Mouse (Mus musculus) olfactory bulb, adult 2 months (tissue): ENCODE results near the gene Iqca.

Experiments used
- CTCF ChIP-seq: fragments of 200-500 bp; IDR thresholded peaks from 2 replicates; pipeline ENCODE4 v1.5.1; 2012; ENCODE audit warnings: low read depth, mild to moderate bottlenecking, low read length, moderate library complexity; ENCODE audit not compliant: insufficient read depth
- POLR2A ChIP-seq: fragments of 200-500 bp; IDR thresholded peaks from 2 replicates; pipeline ENCODE4 v1.6.1; 2012; ENCODE audit warnings: mild to moderate bottlenecking, low read depth, low read length, moderate library complexity; ENCODE audit not compliant: insufficient read depth

GRCm38 (mm10) chr1:90201246-90201645 is 48.0 kb upstream of the Iqca start:
- TF ChIP-seq CTCF (no peak), POLR2A (no peak)
